Mouse (Mus musculus): ENCODE data around the gene Ptn. TPM values are rescaled to one million over a fixed set of nuclear protein-coding genes. Genes with fewer than 3 reads are reported as not detected.
A peak's percentile ranks its signal among the peaks of the same experiment; 100 is the strongest.

The Ptn gene
- polyA plus RNA-seq, 1 experiment from 2014 or later, result 244 TPM

DNA sequence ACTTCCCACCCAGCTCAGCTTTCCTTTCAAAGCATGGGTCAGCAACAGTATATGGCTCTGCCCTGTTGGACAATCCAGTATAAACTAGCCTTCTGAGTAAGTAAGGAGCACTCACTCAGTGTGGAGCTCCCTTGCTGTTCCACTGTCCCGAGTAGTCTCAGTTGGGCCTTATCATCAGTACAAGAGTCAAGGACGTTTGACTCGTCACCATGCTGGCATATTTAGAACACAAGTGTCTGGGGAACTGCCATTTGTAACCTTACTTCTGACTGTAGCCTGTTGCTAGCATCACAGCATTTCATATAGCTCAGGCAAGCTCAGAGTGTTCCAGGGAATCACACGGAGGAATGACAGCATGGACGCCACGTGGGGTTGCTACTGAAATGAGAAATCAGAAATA is 3.1 kb downstream of the Ptn start:
- Histone ChIP-seq H3K4me3 (ENCODE audit: low read depth, low read length) (no peak overlapping the region), H3K36me3 (ENCODE audit: control insufficient read depth, insufficient read depth, low read length) (no peaks in the 10 kb centered on the region), H3K9ac (ENCODE audit: low read length) (no peak overlapping the region), H3K9me3 (ENCODE audit: control insufficient read depth, low read length) (no peaks in the 10 kb centered on the region), H3K4me1 (ENCODE audit: control insufficient read depth, insufficient read depth, low read length) (peaks cover 7% of the 10 kb centered on the region), H3K4me2 (no peak overlapping the region), H3K27me3 (ENCODE audit: control insufficient read depth, insufficient read depth, low read length) (peaks cover 7% of the 10 kb centered on the region), H3K27ac (ENCODE audit: low read depth, low read length) (no peak overlapping the region)
- DNase-seq (ENCODE audit: low spot score, missing footprints), result peak; percentile 71
- 93% methylated on average over 6 of the region's 6 CpGs for WGBS
- ATAC-seq (ENCODE audit: low FRiP score), result no peak

- H3K9me3 ChIP-seq (ENCODE audit: control insufficient read depth, low read length), result no peaks in the 10 kb centered on the region
- H3K36me3 ChIP-seq (ENCODE audit: control insufficient read depth, insufficient read depth, low read length), result no peaks in the 10 kb centered on the region
- no peak overlapping the region for H3K4me2 ChIP-seq
These were observed 9.6 kb downstream of the Ptn start for GRCm38 (mm10) chr6:36800309-36800946.

GRCm38 (mm10) chr6:36797066-36797655 is 12.9 kb downstream of the Ptn start:
- Histone ChIP-seq H3K4me1 (ENCODE audit: control insufficient read depth, insufficient read depth, low read length) (peaks cover 4% of the 10 kb centered on the region; the same call in 1 of the 2 replicates), H3K9ac (ENCODE audit: low read length) (no peak overlapping the region), H3K36me3 (ENCODE audit: control insufficient read depth, insufficient read depth, low read length) (no peaks in the 10 kb centered on the region), H3K4me3 (ENCODE audit: low read depth, low read length) (no peak overlapping the region), H3K9me3 (ENCODE audit: control insufficient read depth, low read length) (no peaks in the 10 kb centered on the region), H3K27me3 (ENCODE audit: control insufficient read depth, insufficient read depth, low read length) (no peaks in the 10 kb centered on the region), H3K4me2 (no peak overlapping the region), H3K27ac (ENCODE audit: low read depth, low read length) (no peak overlapping the region)
- DNase-seq (ENCODE audit: low spot score, missing footprints), result no peak
- no peak for ATAC-seq (ENCODE audit: low FRiP score)
- WGBS, result 55% methylated on average over 3 of the region's 3 CpGs

More at GRCm38 (mm10) chr6:36800309-36800946, 9.6 kb downstream of the Ptn start:
- Histone ChIP-seq H3K9ac (ENCODE audit: low read length) (no peak overlapping the region), H3K27me3 (ENCODE audit: control insufficient read depth, insufficient read depth, low read length) (no peaks in the 10 kb centered on the region), H3K4me1 (ENCODE audit: control insufficient read depth, insufficient read depth, low read length) (peaks cover 4% of the 10 kb centered on the region; the same call in 1 of the 2 replicates), H3K27ac (ENCODE audit: low read depth, low read length) (no peak overlapping the region), H3K4me3 (ENCODE audit: low read depth, low read length) (no peak overlapping the region)
- no peak for ATAC-seq (ENCODE audit: low FRiP score)
- 72% methylated on average over 5 of the region's 5 CpGs for WGBS
- no peak for DNase-seq (ENCODE audit: low spot score, missing footprints)

- Histone ChIP-seq H3K27ac (ENCODE audit: low read depth, low read length) (no peak overlapping the region), H3K27me3 (ENCODE audit: control insufficient read depth, insufficient read depth, low read length) (peaks cover 3% of the 10 kb centered on the region; the same call in 1 of the 2 replicates), H3K4me3 (ENCODE audit: low read depth, low read length) (no peak overlapping the region), H3K4me1 (ENCODE audit: control insufficient read depth, insufficient read depth, low read length) (peaks cover 6% of the 10 kb centered on the region; the same call in 1 of the 2 replicates), H3K9me3 (ENCODE audit: control insufficient read depth, low read length) (no peaks in the 10 kb centered on the region), H3K4me2 (no peak overlapping the region), H3K36me3 (ENCODE audit: control insufficient read depth, insufficient read depth, low read length) (no peaks in the 10 kb centered on the region), H3K9ac (ENCODE audit: low read length) (no peak overlapping the region)
- DNase-seq (ENCODE audit: low spot score, missing footprints), result no peak
- 84% methylated on average over 4 of the region's 4 CpGs for WGBS
- no peak for ATAC-seq (ENCODE audit: low FRiP score)
These were observed 15.5 kb downstream of the Ptn start for GRCm38 (mm10) chr6:36794535-36794934.

- Histone ChIP-seq H3K36me3 (ENCODE audit: control insufficient read depth, insufficient read depth, low read length) (no peaks in the 10 kb centered on the region), H3K27ac (ENCODE audit: low read depth, low read length) (no peak overlapping the region), H3K9me3 (ENCODE audit: control insufficient read depth, low read length) (no peaks in the 10 kb centered on the region), H3K9ac (ENCODE audit: low read length) (no peak overlapping the region), H3K4me2 (no peak overlapping the region), H3K4me1 (ENCODE audit: control insufficient read depth, insufficient read depth, low read length) (peaks cover 13% of the 10 kb centered on the region), H3K27me3 (ENCODE audit: control insufficient read depth, insufficient read depth, low read length) (peaks cover 3% of the 10 kb centered on the region; the same call in 1 of the 2 replicates), H3K4me3 (ENCODE audit: low read depth, low read length) (no peak overlapping the region)
- 79% methylated on average over 5 of the region's 5 CpGs for WGBS
- no peak for DNase-seq (ENCODE audit: low spot score, missing footprints)
- no peak for ATAC-seq (ENCODE audit: low FRiP score)
These were observed 16.2 kb downstream of the Ptn start for GRCm38 (mm10) chr6:36793775-36794174.

DNA sequence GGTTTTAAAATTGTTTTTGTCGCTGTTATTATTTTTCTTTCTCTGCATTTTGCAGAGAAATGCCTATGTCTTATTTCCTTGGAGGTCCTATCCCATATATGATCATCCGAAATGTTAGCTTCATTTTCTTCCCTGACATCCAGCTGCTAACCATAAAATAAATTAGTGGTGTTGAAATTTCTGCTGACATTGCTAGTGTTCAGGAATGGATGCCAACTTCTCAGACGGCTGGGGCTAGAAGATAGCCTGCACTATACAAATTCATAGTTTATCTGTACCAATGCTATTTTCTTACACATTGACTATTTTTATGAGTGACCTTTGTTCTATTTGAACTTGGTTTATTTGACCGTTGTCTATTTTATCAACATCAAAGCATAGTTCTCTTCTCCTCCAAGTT is 20.8 kb downstream of the Ptn start:
- no peak overlapping the region for H3K4me3 ChIP-seq (ENCODE audit: low read depth, low read length)
- peaks cover 6% of the 10 kb centered on the region for H3K27me3 ChIP-seq (ENCODE audit: control insufficient read depth, insufficient read depth, low read length)
- H3K4me2 ChIP-seq, result no peak overlapping the region
- no peaks in the 10 kb centered on the region for H3K9me3 ChIP-seq (ENCODE audit: control insufficient read depth, low read length)
- H3K36me3 ChIP-seq (ENCODE audit: control insufficient read depth, insufficient read depth, low read length), result no peaks in the 10 kb centered on the region
- peaks cover 27% of the 10 kb centered on the region for H3K4me1 ChIP-seq (ENCODE audit: control insufficient read depth, insufficient read depth, low read length)
- 47% methylated on average over 4 of the region's 4 CpGs for WGBS
- no peak for DNase-seq (ENCODE audit: low spot score, missing footprints)
- no peak overlapping the region for H3K27ac ChIP-seq (ENCODE audit: low read depth, low read length)
- ATAC-seq (ENCODE audit: low FRiP score), result no peak
- no peak overlapping the region for H3K9ac ChIP-seq (ENCODE audit: low read length)

GRCm38 (mm10) chr6:36788576-36789191 is 21.3 kb downstream of the Ptn start:
- Histone ChIP-seq H3K4me3 (ENCODE audit: low read depth, low read length) (no peak overlapping the region), H3K36me3 (ENCODE audit: control insufficient read depth, insufficient read depth, low read length) (no peaks in the 10 kb centered on the region), H3K4me2 (no peak overlapping the region), H3K27ac (ENCODE audit: low read depth, low read length) (no peak overlapping the region), H3K9ac (ENCODE audit: low read length) (no peak overlapping the region), H3K27me3 (ENCODE audit: control insufficient read depth, insufficient read depth, low read length) (peaks cover 11% of the 10 kb centered on the region), H3K4me1 (ENCODE audit: control insufficient read depth, insufficient read depth, low read length) (peaks cover 28% of the 10 kb centered on the region), H3K9me3 (ENCODE audit: control insufficient read depth, low read length) (no peaks in the 10 kb centered on the region)
- ATAC-seq (ENCODE audit: low FRiP score) (peak; percentile 88), DNase-seq (ENCODE audit: low spot score, missing footprints) (peak; percentile 88)
- WGBS, result 21% methylated on average over 12 of the region's 12 CpGs

DNA sequence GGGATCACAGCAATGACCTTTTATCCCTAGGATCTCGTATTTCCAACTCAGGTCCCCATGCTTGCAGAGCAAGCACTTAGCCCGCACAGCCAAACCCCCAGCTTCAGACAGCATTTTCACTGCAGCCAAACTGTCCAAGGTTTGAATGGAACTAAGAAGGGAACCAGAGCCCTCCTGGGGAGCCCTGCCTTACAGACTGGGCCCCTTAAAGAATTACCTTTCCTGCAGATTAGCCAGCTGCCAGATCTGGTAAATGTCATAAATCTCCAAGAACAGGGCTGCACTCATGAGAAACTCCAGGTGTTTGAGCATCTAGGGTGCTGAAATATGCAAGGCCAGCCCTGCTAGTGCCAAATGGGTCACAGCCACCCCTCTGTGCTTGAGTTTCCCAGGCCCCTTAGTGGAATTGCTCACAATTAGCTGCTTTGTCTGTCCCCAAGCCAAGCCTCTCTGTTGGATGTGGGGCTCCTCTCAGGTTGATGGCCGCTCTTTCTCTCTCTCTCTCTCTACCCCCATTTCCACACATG is 25.3 kb downstream of the Ptn start:
- no peak overlapping the region for H3K4me3 ChIP-seq (ENCODE audit: low read depth, low read length)
- no peak for DNase-seq (ENCODE audit: low spot score, missing footprints)
- 43% methylated on average over 3 of the region's 3 CpGs for WGBS
- peaks cover 40% of the 10 kb centered on the region for H3K27me3 ChIP-seq (ENCODE audit: control insufficient read depth, insufficient read depth, low read length)
- peaks cover 26% of the 10 kb centered on the region for H3K4me1 ChIP-seq (ENCODE audit: control insufficient read depth, insufficient read depth, low read length)
- H3K36me3 ChIP-seq (ENCODE audit: control insufficient read depth, insufficient read depth, low read length), result no peaks in the 10 kb centered on the region
- ATAC-seq (ENCODE audit: low FRiP score), result no peak
- no peaks in the 10 kb centered on the region for H3K9me3 ChIP-seq (ENCODE audit: control insufficient read depth, low read length)
- no peak overlapping the region for H3K9ac ChIP-seq (ENCODE audit: low read length)
- no peak overlapping the region for H3K4me2 ChIP-seq
- H3K27ac ChIP-seq (ENCODE audit: low read depth, low read length), result no peak overlapping the region; the same call in 1 of the 2 replicates

GRCm38 (mm10) chr6:36782481-36782880 is 27.5 kb downstream of the Ptn start:
- H3K9ac ChIP-seq (ENCODE audit: low read length), result no peak overlapping the region
- no peaks in the 10 kb centered on the region for H3K9me3 ChIP-seq (ENCODE audit: control insufficient read depth, low read length)
- ATAC-seq (ENCODE audit: low FRiP score) (no peak), DNase-seq (ENCODE audit: low spot score, missing footprints) (no peak)
- H3K4me1 ChIP-seq (ENCODE audit: control insufficient read depth, insufficient read depth, low read length), result peaks cover 19% of the 10 kb centered on the region
- WGBS, result 79% methylated on average over 4 of the region's 4 CpGs
- H3K27ac ChIP-seq (ENCODE audit: low read depth, low read length), result no peak overlapping the region
- peaks cover 57% of the 10 kb centered on the region for H3K27me3 ChIP-seq (ENCODE audit: control insufficient read depth, insufficient read depth, low read length)
- H3K4me2 ChIP-seq, result no peak overlapping the region
- H3K36me3 ChIP-seq (ENCODE audit: control insufficient read depth, insufficient read depth, low read length), result no peaks in the 10 kb centered on the region
- H3K4me3 ChIP-seq (ENCODE audit: low read depth, low read length), result no peak overlapping the region
